Mouse (Mus musculus) ES-E14 (cell line): ENCODE data around the gene Zfp385a.

Experiments used
- CHD2 ChIP-seq: IDR thresholded peaks from 2 replicates; pipeline ENCODE4 v1.6.1; 2014; ENCODE audit warnings: mild to moderate bottlenecking, low read depth, low read length, inconsistent platforms
- HCFC1 ChIP-seq: IDR thresholded peaks from 2 replicates; pipeline ENCODE4 v1.6.1; 2012; ENCODE audit warnings: low read length, inconsistent platforms, borderline replicate concordance; ENCODE audit not compliant: insufficient read depth
- MAFK ChIP-seq: IDR thresholded peaks from 2 replicates; pipeline ENCODE4 v1.6.1; 2014; ENCODE audit warnings: mild to moderate bottlenecking, low read depth, low read length, inconsistent platforms; ENCODE audit not compliant: insufficient read depth
- ZC3H11A ChIP-seq: IDR thresholded peaks from 2 replicates; pipeline ENCODE4 v1.6.1; 2012; ENCODE audit warnings: low read depth, mild to moderate bottlenecking, inconsistent platforms, low read length, borderline replicate concordance
- ZNF384 ChIP-seq: IDR thresholded peaks from 2 replicates; pipeline ENCODE4 v1.6.1; 2012; ENCODE audit warnings: low read depth, low read length, inconsistent platforms

DNA sequence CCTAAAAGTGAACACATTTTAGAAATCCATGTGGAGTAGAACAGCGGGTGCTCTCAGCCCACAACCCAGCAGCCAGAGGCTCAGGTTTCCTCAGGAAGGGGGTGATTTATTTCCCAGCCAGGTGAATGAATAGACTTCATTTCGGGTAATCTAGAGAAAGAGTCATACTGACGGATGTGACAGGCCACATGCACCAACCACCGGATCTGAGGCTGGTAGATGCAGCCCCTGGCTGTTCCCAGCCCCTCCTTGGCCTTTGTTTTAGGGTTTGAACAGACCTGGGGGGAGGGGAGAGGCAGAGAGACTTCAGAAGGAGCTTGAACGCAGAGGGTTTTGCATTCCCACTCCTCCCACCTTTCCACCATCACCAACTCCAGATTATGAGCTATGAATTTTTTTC lies 44.0 kb downstream of the Zfp385a start:
- TF ChIP-seq MAFK = no peak
- no peak for TF ChIP-seq CHD2
- no peak for TF ChIP-seq ZNF384
- TF ChIP-seq ZC3H11A = no peak
- TF ChIP-seq HCFC1 = no peak
